Mouse (Mus musculus) lung, adult 2 months (tissue): ENCODE measurements around the gene Mllt3.

Experiments used
- CTCF ChIP-seq: fragments of 200-500 bp; IDR thresholded peaks from 2 replicates; pipeline ENCODE4 v1.5.1; 2011; ENCODE audit warnings: mild to moderate bottlenecking, low read length, control low read depth; ENCODE audit not compliant: insufficient read depth
- POLR2A ChIP-seq: fragments of 200-500 bp; IDR thresholded peaks from 2 replicates; pipeline ENCODE4 v1.6.1; 2011; ENCODE audit warnings: low read depth, mild to moderate bottlenecking, control low read depth, low read length, borderline replicate concordance; ENCODE audit errors: extremely low read depth

DNA sequence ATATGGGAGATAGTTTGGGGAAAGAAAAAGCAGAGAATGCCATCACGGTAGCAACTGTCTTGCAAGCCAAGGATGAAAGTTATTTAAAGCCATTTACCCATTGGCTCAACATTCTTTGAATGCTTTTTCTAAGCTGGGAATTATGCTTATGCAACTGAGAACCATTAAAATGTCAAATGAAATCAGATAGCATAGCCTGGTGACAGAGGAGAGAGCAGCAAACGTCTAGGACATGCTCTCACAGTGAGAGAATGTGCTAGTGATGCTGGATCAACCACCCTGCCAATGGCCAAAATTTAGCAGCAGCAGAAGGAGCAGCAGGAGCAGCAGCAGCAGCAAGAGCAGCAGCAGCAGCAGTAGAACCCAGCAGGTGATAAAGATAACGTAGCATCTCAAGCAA is 267.4 kb downstream of the Mllt3 start:
- TF ChIP-seq POLR2A (no peak), CTCF (no peak)
